Mouse (Mus musculus) cortical plate, adult 2 months (tissue): ENCODE results near the gene Sema6d.

Experiments used
- CTCF ChIP-seq: fragments of 200-500 bp; IDR thresholded peaks from 2 replicates; pipeline ENCODE4 v1.5.1; 2011; ENCODE audit warnings: mild to moderate bottlenecking, control low read depth, low read length; ENCODE audit not compliant: insufficient read depth; ENCODE audit errors: extremely low read depth
- POLR2A ChIP-seq: fragments of 200-500 bp; IDR thresholded peaks from 2 replicates; pipeline ENCODE4 v1.6.1; 2011; ENCODE audit warnings: mild to moderate bottlenecking, low read length, control low read depth; ENCODE audit not compliant: insufficient read depth; ENCODE audit errors: extremely low read depth

- no peak for TF ChIP-seq POLR2A
- no peak for TF ChIP-seq CTCF
These were observed 512.7 kb downstream of the Sema6d start for GRCm38 (mm10) chr2:124602379-124602913.
